Mouse (Mus musculus) forebrain, embryonic 13.5 days (tissue): ENCODE results near the gene Fbxo27. TPM values are rescaled to one million over a fixed set of nuclear protein-coding genes. Genes with fewer than 3 reads are reported as not detected.
A peak's percentile ranks its signal among the peaks of the same experiment; 100 is the strongest.
"Not testable (repeated sequence)": the region's sequence is repeated elsewhere in the genome, so short reads cannot be mapped to it uniquely, and the experiment has no call there.

Source experiments
- ATAC-seq: fragments of 200-750 bp; cut with Nextera tagmentation; 2 replicates; pipeline ENCODE4 v1.8.0; 2017
- H3K27ac ChIP-seq: fragments of 300-500 bp; sonication (generic); 2 replicates; pipeline ENCODE4 v1.5.1; 2015; ENCODE audit warnings: inconsistent platforms, mild to moderate bottlenecking, moderate library complexity
- H3K27me3 ChIP-seq: fragments of 300-500 bp; sonication (generic); 2 replicates; pipeline ENCODE4 v1.6.1; 2015; ENCODE audit warnings: mild to moderate bottlenecking, inconsistent platforms
- H3K36me3 ChIP-seq: fragments of 300-500 bp; sonication (generic); 2 replicates; pipeline ENCODE4 v1.6.1; 2015; ENCODE audit warnings: mild to moderate bottlenecking, inconsistent platforms; ENCODE audit not compliant: poor library complexity, severe bottlenecking
- H3K4me1 ChIP-seq: fragments of 300-500 bp; sonication (generic); 2 replicates; pipeline ENCODE4 v1.6.1; 2015; ENCODE audit warnings: inconsistent platforms
- H3K4me2 ChIP-seq: fragments of 300-500 bp; sonication (generic); 2 replicates; pipeline ENCODE4 v1.6.1; 2015; ENCODE audit warnings: inconsistent platforms, mild to moderate bottlenecking, moderate library complexity
- H3K4me3 ChIP-seq: fragments of 300-500 bp; sonication (generic); 2 replicates; pipeline ENCODE4 v1.5.1; 2015; ENCODE audit warnings: mild to moderate bottlenecking, inconsistent platforms
- H3K9ac ChIP-seq: fragments of 300-500 bp; sonication (generic); 2 replicates; pipeline ENCODE4 v1.6.1; 2015; ENCODE audit warnings: mild to moderate bottlenecking, inconsistent platforms
- H3K9me3 ChIP-seq: fragments of 300-500 bp; sonication (generic); replicated peaks from 2 replicates; pipeline ENCODE4 v1.6.1; 2016; ENCODE audit warnings: inconsistent platforms
- WGBS: fragments of 180-500 bp; shearing (Covaris S2); methylation state at CpG from one replicate; pipeline ENCODE4 v1.1.7; 2015; 5-methylcytosine and 5-hydroxymethylcytosine counted together
- polyA plus RNA-seq: library from polyadenylated mRNA; unstranded; fragments of >200 nt; fragmentation: Nextera tagmentation; extraction: Ambion mirVana; gene quantifications from 2 replicates; pipeline ENCODE4 v1.2.1, GENCODE M21; 2015

Fbxo27 gene
- polyA plus RNA-seq, 1 experiment from 2014 or later = 3.8 TPM

GRCm38 (mm10) chr7:28676811-28677541, 15.7 kb upstream of the Fbxo27 start:
- WGBS = 87% methylated on average over 13 of the region's 13 CpGs
- H3K27me3 ChIP-seq = no peaks in the 10 kb centered on the region
- no peaks in the 10 kb centered on the region for H3K36me3 ChIP-seq
- no peak overlapping the region for H3K4me2 ChIP-seq
- H3K27ac ChIP-seq = no peak overlapping the region
- H3K4me3 ChIP-seq = no peak overlapping the region
- no peaks in the 10 kb centered on the region for H3K4me1 ChIP-seq
- no peaks in the 10 kb centered on the region; the same call in 1 of the 2 replicates for H3K9me3 ChIP-seq
- no peak overlapping the region for H3K9ac ChIP-seq
- ATAC-seq = no peak

GRCm38 (mm10) chr7:28677624-28678023, 15.0 kb upstream of the Fbxo27 start:
- Histone ChIP-seq H3K36me3 (no peaks in the 10 kb centered on the region), H3K27me3 (no peaks in the 10 kb centered on the region), H3K4me3 (no peak overlapping the region), H3K4me2 (no peak overlapping the region), H3K27ac (no peak overlapping the region), H3K9me3 (no peaks in the 10 kb centered on the region; the same call in 1 of the 2 replicates), H3K9ac (no peak overlapping the region), H3K4me1 (no peaks in the 10 kb centered on the region)
- WGBS = 91% methylated on average over 8 of the region's 8 CpGs
- no peak for ATAC-seq

GRCm38 (mm10) chr7:28691075-28691474, 1.6 kb upstream of the Fbxo27 start:
- Histone ChIP-seq H3K36me3 (no peaks in the 10 kb centered on the region), H3K4me2 (no peak overlapping the region), H3K27ac (no peak overlapping the region), H3K9me3 (no peaks in the 10 kb centered on the region), H3K9ac (no peak overlapping the region), H3K4me3 (no peak overlapping the region), H3K27me3 (peaks cover 28% of the 10 kb centered on the region), H3K4me1 (peaks cover 21% of the 10 kb centered on the region; the same call in 1 of the 2 replicates)
- ATAC-seq = no peak
- WGBS = 70% methylated on average over 7 of the region's 7 CpGs

GRCm38 (mm10) chr7:28693321-28693966, 795 bp downstream of the Fbxo27 start:
- Histone ChIP-seq H3K9me3 (no peaks in the 10 kb centered on the region), H3K27me3 (peaks cover 28% of the 10 kb centered on the region), H3K9ac (peak overlapping the region; percentile 66), H3K4me1 (peaks cover 21% of the 10 kb centered on the region; the same call in 1 of the 2 replicates), H3K4me2 (peak overlapping the region; percentile 91), H3K36me3 (no peaks in the 10 kb centered on the region), H3K4me3 (peak overlapping the region; percentile 57), H3K27ac (no peak overlapping the region)
- WGBS = under 1% methylated on average over 38 of the region's 38 CpGs
- peak; percentile 75 for ATAC-seq

- ATAC-seq = no peak
- no peak overlapping the region for H3K27ac ChIP-seq
- 5% methylated on average over 14 of the region's 14 CpGs for WGBS
- H3K9ac ChIP-seq = no peak overlapping the region
- H3K9me3 ChIP-seq = no peaks in the 10 kb centered on the region
- no peak overlapping the region for H3K4me3 ChIP-seq
- H3K27me3 ChIP-seq = peaks cover 28% of the 10 kb centered on the region
- H3K36me3 ChIP-seq = no peaks in the 10 kb centered on the region
- H3K4me1 ChIP-seq = peaks cover 21% of the 10 kb centered on the region; the same call in 1 of the 2 replicates
- H3K4me2 ChIP-seq = peak overlapping the region; percentile 18; the same call in 1 of the 2 replicates
Observed at GRCm38 (mm10) chr7:28694423-28694822, 1.8 kb downstream of the Fbxo27 start.

- H3K27me3 ChIP-seq = peaks cover 28% of the 10 kb centered on the region
- WGBS = 47% methylated on average over 8 of the region's 8 CpGs
- no peak overlapping the region for H3K4me2 ChIP-seq
- no peak overlapping the region for H3K4me3 ChIP-seq
- no peak for ATAC-seq
- H3K4me1 ChIP-seq = peaks cover 21% of the 10 kb centered on the region; the same call in 1 of the 2 replicates
- H3K9me3 ChIP-seq = no peaks in the 10 kb centered on the region
- H3K36me3 ChIP-seq = no peaks in the 10 kb centered on the region
- H3K27ac ChIP-seq = no peak overlapping the region
- H3K9ac ChIP-seq = no peak overlapping the region
Observed at GRCm38 (mm10) chr7:28694966-28695511, 2.4 kb downstream of the Fbxo27 start.

- H3K4me1 ChIP-seq = peaks cover 21% of the 10 kb centered on the region; the same call in 1 of the 2 replicates
- 94% methylated on average over 11 of the region's 11 CpGs for WGBS
- no peak overlapping the region for H3K27ac ChIP-seq
- H3K9me3 ChIP-seq = peaks cover 5% of the 10 kb centered on the region; the same call in 1 of the 2 replicates
- H3K4me3 ChIP-seq = no peak overlapping the region
- no peak overlapping the region for H3K9ac ChIP-seq
- no peak overlapping the region for H3K4me2 ChIP-seq
- no peak for ATAC-seq
- H3K27me3 ChIP-seq = peaks cover 26% of the 10 kb centered on the region
- H3K36me3 ChIP-seq = no peaks in the 10 kb centered on the region
Observed at GRCm38 (mm10) chr7:28697277-28697676, 4.6 kb downstream of the Fbxo27 start.

- Histone ChIP-seq H3K9me3 (peaks cover 5% of the 10 kb centered on the region; the same call in 1 of the 2 replicates), H3K36me3 (no peaks in the 10 kb centered on the region), H3K4me1 (no peaks in the 10 kb centered on the region), H3K27ac (no peak overlapping the region), H3K9ac (no peak overlapping the region), H3K4me2 (no peak overlapping the region), H3K27me3 (no peaks in the 10 kb centered on the region), H3K4me3 (no peak overlapping the region)
- ATAC-seq = no peak
- WGBS = 98% methylated on average over 4 of the region's 4 CpGs
Observed at GRCm38 (mm10) chr7:28700269-28700668, 7.6 kb downstream of the Fbxo27 start.

GRCm38 (mm10) chr7:28701306-28701705, 8.7 kb downstream of the Fbxo27 start:
- ATAC-seq, H3K9me3 ChIP-seq, H3K36me3 ChIP-seq, H3K4me1 ChIP-seq, H3K27me3 ChIP-seq, H3K9ac ChIP-seq, H3K4me3 ChIP-seq, H3K27ac ChIP-seq, H3K4me2 ChIP-seq: not testable (repeated sequence)
- 96% methylated on average over 12 of the region's 12 CpGs for WGBS

- H3K27ac ChIP-seq = no peak overlapping the region
- no peaks in the 10 kb centered on the region for H3K27me3 ChIP-seq
- no peak for ATAC-seq
- no peaks in the 10 kb centered on the region for H3K4me1 ChIP-seq
- 78% methylated on average over 9 of the region's 9 CpGs for WGBS
- peaks cover 5% of the 10 kb centered on the region; the same call in 1 of the 2 replicates for H3K9me3 ChIP-seq
- H3K4me2 ChIP-seq = no peak overlapping the region
- no peak overlapping the region for H3K4me3 ChIP-seq
- no peak overlapping the region for H3K9ac ChIP-seq
- H3K36me3 ChIP-seq = no peaks in the 10 kb centered on the region
Observed at GRCm38 (mm10) chr7:28702601-28703143, 10.0 kb downstream of the Fbxo27 start.

- H3K4me2 ChIP-seq = no peak overlapping the region
- no peak overlapping the region for H3K4me3 ChIP-seq
Observed at GRCm38 (mm10) chr7:28709454-28709853, 16.8 kb downstream of the Fbxo27 start.

GRCm38 (mm10) chr7:28710962-28711361, 18.3 kb downstream of the Fbxo27 start:
- Histone ChIP-seq H3K9me3 (no peaks in the 10 kb centered on the region; the same call in 1 of the 2 replicates), H3K27ac (no peak overlapping the region), H3K4me2 (no peak overlapping the region), H3K4me3 (no peak overlapping the region), H3K27me3 (0 out of 2 replicates have a peak, but pooled peaks cover 3% of the 10 kb centered on the region), H3K9ac (no peak overlapping the region), H3K4me1 (0 out of 2 replicates have a peak, but pooled peaks cover under 1% of the 10 kb centered on the region), H3K36me3 (no peaks in the 10 kb centered on the region)
- 63% methylated on average over 3 of the region's 3 CpGs for WGBS
- ATAC-seq = no peak

More at GRCm38 (mm10) chr7:28709454-28709853, 16.8 kb downstream of the Fbxo27 start:
- ATAC-seq = no peak
- no peaks in the 10 kb centered on the region for H3K4me1 ChIP-seq
- no peaks in the 10 kb centered on the region for H3K27me3 ChIP-seq
- H3K36me3 ChIP-seq = no peaks in the 10 kb centered on the region
- H3K27ac ChIP-seq = no peak overlapping the region
- H3K9me3 ChIP-seq = no peaks in the 10 kb centered on the region; the same call in 1 of the 2 replicates
- H3K9ac ChIP-seq = no peak overlapping the region
